Mouse (Mus musculus): ENCODE measurements at regions not wholly inside any gene's neighbourhood (a gene's known extent, or its start where the extent isn't known, plus 50 kb on each side); places are given as distances from the start of the nearest gene placed in this dataset.
"Not testable (repeated sequence)": the region's sequence is repeated elsewhere in the genome, so short reads cannot be mapped to it uniquely, and the experiment has no call there.

GRCm38 (mm10) chr3:16527511-16527910 lies 521.3 kb upstream of the Gm5150 start:
- TF ChIP-seq POLR2A (IDR thresholded peaks at IDR 0.05; ENCODE audit: low read depth, low read length); CTCF (conservative IDR thresholded peaks at IDR 0.05; ENCODE audit: insufficient read depth, insufficient read length, low read depth, low read length): not testable (repeated sequence)
